Mouse (Mus musculus) lung, embryonic 15.5 days (tissue): ENCODE data around the gene Hal. TPM values are rescaled to one million over a fixed set of nuclear protein-coding genes. Genes with fewer than 3 reads are reported as not detected.

ENCODE experiments used
- ATAC-seq: fragments of 200-750 bp; cut with Nextera tagmentation; 2 replicates; pipeline ENCODE4 v1.8.0; 2017; ENCODE audit warnings: moderate number of reproducible peaks, borderline replicate concordance; ENCODE audit not compliant: low FRiP score, low TSS enrichment; ENCODE audit errors: extremely low read depth
- H3K27ac ChIP-seq: fragments of 300-500 bp; sonication (generic); 2 replicates; pipeline ENCODE4 v1.5.1; 2015; ENCODE audit warnings: moderate library complexity, mild to moderate bottlenecking, inconsistent platforms
- H3K27me3 ChIP-seq: fragments of 300-500 bp; sonication (generic); 2 replicates; pipeline ENCODE4 v1.6.1; 2015; ENCODE audit warnings: inconsistent platforms
- H3K36me3 ChIP-seq: fragments of 300-500 bp; sonication (generic); 2 replicates; pipeline ENCODE4 v1.6.1; 2015; ENCODE audit warnings: inconsistent platforms
- H3K4me1 ChIP-seq: fragments of 300-500 bp; sonication (generic); 2 replicates; pipeline ENCODE4 v1.6.1; 2015; ENCODE audit warnings: inconsistent platforms
- H3K4me2 ChIP-seq: fragments of 300-500 bp; sonication (generic); 2 replicates; pipeline ENCODE4 v1.6.1; 2015; ENCODE audit warnings: inconsistent platforms, mild to moderate bottlenecking, moderate library complexity
- H3K4me3 ChIP-seq: fragments of 300-500 bp; sonication (generic); 2 replicates; pipeline ENCODE4 v1.5.1; 2015; ENCODE audit warnings: mild to moderate bottlenecking, inconsistent platforms
- H3K9ac ChIP-seq: fragments of 300-500 bp; sonication (generic); 2 replicates; pipeline ENCODE4 v1.6.1; 2015; ENCODE audit warnings: inconsistent platforms
- H3K9me3 ChIP-seq: fragments of 300-500 bp; sonication (generic); 2 replicates; pipeline ENCODE4 v1.6.1; 2016; ENCODE audit warnings: inconsistent platforms
- WGBS: fragments of 180-500 bp; shearing (Covaris S2); methylation state at CpG from one replicate; pipeline ENCODE4 v1.1.7; 2015; 5-methylcytosine and 5-hydroxymethylcytosine counted together
- polyA plus RNA-seq: library from polyadenylated mRNA; unstranded; fragments of >200 nt; fragmentation: Nextera tagmentation; extraction: Ambion mirVana; gene quantifications from 2 replicates; pipeline ENCODE4 v1.2.1, GENCODE M21; 2015

Hal gene
- polyA plus RNA-seq, 1 experiment from 2014 or later: not detected

DNA sequence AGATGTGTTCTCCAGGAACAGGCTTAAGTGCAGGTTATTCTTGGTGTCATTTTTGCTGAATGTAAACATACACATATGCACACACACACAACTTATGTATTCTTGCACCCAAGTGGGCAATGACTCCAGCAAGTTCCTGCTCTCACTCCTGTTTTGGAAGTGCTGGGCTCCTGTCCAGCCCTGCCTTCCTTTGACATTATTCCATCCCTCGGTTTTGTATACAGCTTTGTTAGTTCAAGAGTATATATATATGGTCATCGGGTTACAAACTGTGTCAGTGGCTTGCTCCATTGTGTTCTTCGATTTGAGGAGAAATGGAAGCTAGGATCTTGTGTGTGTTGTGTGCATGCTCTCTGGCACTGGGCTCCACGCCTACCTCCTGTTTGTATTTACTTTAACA is 29.6 kb downstream of the Hal start:
- Histone ChIP-seq H3K4me3 (no peak overlapping the region), H3K4me2 (no peak overlapping the region), H3K9me3 (no peaks in the 10 kb centered on the region), H3K27ac (no peak overlapping the region), H3K9ac (no peak overlapping the region), H3K27me3 (no peaks in the 10 kb centered on the region), H3K36me3 (no peaks in the 10 kb centered on the region), H3K4me1 (peaks cover 9% of the 10 kb centered on the region; the same call in 1 of the 2 replicates)
- 54% methylated on average over 4 of the region's 4 CpGs for WGBS
- ATAC-seq: no peak

DNA sequence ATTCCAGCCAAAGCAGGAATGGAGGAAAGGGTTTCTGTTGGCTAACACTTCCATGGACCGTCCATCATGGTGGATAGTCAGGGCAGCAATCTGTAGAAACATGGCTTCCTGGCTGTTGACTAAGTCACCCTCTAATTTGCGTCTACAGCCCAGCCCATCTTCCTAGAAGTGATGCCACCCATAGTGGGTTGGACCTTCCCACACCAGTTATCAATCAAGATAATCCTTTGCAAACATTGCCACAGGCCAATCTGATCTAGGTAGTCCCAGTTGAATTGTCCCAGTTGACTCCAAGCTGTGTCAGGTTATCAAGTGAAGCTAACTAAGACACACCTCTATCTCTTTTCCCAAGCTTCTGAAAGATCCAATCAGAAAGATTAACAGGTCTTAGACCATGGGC is 30.1 kb downstream of the Hal start:
- H3K27me3 ChIP-seq: no peaks in the 10 kb centered on the region
- 77% methylated on average over 2 of the region's 2 CpGs for WGBS
- no peak overlapping the region for H3K4me2 ChIP-seq
- H3K9ac ChIP-seq: no peak overlapping the region
- no peaks in the 10 kb centered on the region for H3K36me3 ChIP-seq
- ATAC-seq: no peak
- H3K27ac ChIP-seq: no peak overlapping the region
- H3K4me3 ChIP-seq: no peak overlapping the region
- H3K9me3 ChIP-seq: no peaks in the 10 kb centered on the region
- H3K4me1 ChIP-seq: peaks cover 9% of the 10 kb centered on the region; the same call in 1 of the 2 replicates

DNA sequence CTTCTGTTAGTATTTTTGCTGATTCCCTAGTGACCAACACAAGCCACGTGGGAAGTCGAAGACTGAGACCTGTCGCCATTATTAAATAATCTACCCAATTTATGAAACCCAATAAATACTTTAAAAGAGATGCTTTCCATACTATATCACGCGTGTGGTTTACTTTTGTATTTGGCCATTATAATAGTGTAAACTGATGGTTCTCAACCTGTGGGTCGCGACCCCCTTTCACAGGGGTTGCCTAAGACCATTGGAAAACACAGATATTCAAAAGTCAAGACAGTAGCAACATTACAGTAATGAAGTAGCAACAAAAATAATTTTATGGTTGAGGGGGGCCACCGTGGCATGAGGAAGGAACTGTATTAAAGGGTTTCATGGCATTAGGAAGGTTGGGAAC is 30.6 kb downstream of the Hal start:
- Histone ChIP-seq H3K9ac (no peak overlapping the region), H3K4me2 (no peak overlapping the region), H3K9me3 (no peaks in the 10 kb centered on the region), H3K27ac (no peak overlapping the region), H3K36me3 (no peaks in the 10 kb centered on the region), H3K27me3 (no peaks in the 10 kb centered on the region), H3K4me1 (peaks cover 9% of the 10 kb centered on the region; the same call in 1 of the 2 replicates), H3K4me3 (no peak overlapping the region)
- WGBS: 92% methylated on average over 8 of the region's 8 CpGs
- no peak for ATAC-seq

DNA sequence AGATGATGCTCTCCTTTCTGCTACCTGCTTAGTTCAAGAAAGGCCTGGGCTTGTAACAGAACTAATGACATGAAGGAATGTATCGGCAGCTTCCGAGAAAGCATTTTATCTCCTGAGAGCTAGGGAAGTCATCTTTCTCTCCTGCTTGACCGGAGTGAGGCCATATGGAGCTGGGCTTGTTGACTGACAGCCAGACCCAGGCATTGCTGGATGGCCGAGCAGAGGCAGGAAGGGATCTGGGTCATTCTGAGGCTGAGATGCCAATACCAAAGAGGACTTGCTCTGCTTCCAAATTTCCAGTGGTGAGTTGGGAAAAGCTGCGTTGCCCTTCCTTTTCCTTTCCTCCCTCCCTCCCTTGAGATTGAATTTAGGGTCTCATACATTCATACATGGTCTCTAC is 31.2 kb downstream of the Hal start:
- peaks cover 9% of the 10 kb centered on the region; the same call in 1 of the 2 replicates for H3K4me1 ChIP-seq
- no peaks in the 10 kb centered on the region for H3K27me3 ChIP-seq
- no peak overlapping the region for H3K9ac ChIP-seq
- H3K4me3 ChIP-seq: no peak overlapping the region
- H3K9me3 ChIP-seq: no peaks in the 10 kb centered on the region
- H3K4me2 ChIP-seq: no peak overlapping the region
- 68% methylated on average over 5 of the region's 5 CpGs for WGBS
- no peak for ATAC-seq
- no peaks in the 10 kb centered on the region for H3K36me3 ChIP-seq
- no peak overlapping the region for H3K27ac ChIP-seq

DNA sequence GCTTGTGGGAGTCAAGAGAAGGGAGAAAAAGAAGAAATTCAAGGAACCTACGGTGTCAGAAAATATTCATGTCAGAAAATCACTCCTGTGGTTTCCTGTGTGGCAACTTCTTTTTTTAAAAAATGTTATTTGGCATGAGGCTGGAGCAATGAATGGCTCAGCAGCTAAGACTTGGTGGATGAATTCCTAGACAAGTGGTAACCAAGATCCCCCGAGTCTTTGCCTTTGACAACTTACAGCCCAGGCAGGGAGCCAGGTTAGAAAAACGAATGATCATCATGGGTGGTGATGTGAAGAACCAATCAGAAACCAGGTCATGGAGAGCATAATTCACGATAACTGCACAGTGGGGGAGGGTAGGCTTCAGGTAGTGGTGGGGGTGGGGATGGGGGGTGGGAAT is 32.4 kb downstream of the Hal start:
- no peak overlapping the region for H3K4me3 ChIP-seq
- 55% methylated on average over 4 of the region's 4 CpGs for WGBS

DNA sequence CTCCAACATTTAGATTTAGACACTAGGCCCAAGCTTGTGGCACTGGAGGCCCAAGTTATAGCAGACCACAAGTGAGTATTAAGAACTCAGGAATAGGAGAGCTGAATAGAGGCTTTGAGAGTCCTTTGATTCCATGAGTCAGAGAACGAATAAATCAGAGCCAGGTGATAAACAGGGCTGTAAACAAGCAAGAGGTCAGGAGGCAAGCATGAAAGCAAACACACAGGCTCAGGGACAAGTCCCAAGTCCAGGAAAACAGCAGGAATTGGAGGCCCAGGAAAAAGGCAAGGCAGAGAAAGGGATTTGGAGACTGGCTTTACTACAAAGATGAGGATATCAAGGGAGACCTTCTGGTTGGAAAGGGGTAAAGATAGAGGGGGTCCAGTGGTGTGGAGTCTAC is 36.8 kb downstream of the Hal start:
- Histone ChIP-seq H3K9ac (no peak overlapping the region), H3K36me3 (no peaks in the 10 kb centered on the region), H3K27ac (no peak overlapping the region), H3K4me1 (no peaks in the 10 kb centered on the region), H3K4me2 (no peak overlapping the region), H3K9me3 (no peaks in the 10 kb centered on the region), H3K4me3 (no peak overlapping the region), H3K27me3 (no peaks in the 10 kb centered on the region)
- no peak for ATAC-seq
- WGBS: 90% methylated on average over 1 of the region's 1 CpGs

More for the DNA sequence above, 32.4 kb downstream of the Hal start:
- Histone ChIP-seq H3K27me3 (no peaks in the 10 kb centered on the region), H3K4me1 (peaks cover 9% of the 10 kb centered on the region; the same call in 1 of the 2 replicates), H3K4me2 (no peak overlapping the region), H3K9ac (no peak overlapping the region), H3K36me3 (no peaks in the 10 kb centered on the region), H3K27ac (no peak overlapping the region), H3K9me3 (no peaks in the 10 kb centered on the region)
- no peak for ATAC-seq

DNA sequence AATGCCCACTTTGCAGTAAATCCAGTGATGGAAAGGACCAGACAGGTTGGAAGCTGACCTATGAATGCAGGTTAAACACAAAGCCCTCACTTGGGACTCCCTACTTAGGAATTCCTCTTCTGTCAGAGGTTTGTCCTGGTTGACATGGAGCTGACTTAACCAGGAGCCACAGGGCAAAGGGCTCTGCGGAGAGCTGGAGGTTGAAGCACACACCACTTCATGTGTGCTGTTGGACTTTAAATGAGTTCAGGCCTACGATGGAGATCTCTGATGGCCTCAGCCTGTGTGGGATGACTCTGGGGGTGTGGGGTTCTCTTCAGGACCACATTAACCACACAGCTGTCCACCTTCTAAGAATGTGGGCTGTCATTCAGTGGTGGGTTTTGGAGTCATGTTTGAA is 49.7 kb downstream of the Hal start:
- peaks cover 11% of the 10 kb centered on the region for H3K4me1 ChIP-seq
- no peak overlapping the region for H3K9ac ChIP-seq
- no peak overlapping the region for H3K4me3 ChIP-seq
- no peak overlapping the region for H3K4me2 ChIP-seq
- no peak overlapping the region for H3K27ac ChIP-seq
- H3K9me3 ChIP-seq: no peaks in the 10 kb centered on the region
- 67% methylated on average over 2 of the region's 2 CpGs for WGBS
- no peaks in the 10 kb centered on the region for H3K36me3 ChIP-seq
- H3K27me3 ChIP-seq: peaks cover 14% of the 10 kb centered on the region; the same call in 1 of the 2 replicates
- ATAC-seq: no peak

DNA sequence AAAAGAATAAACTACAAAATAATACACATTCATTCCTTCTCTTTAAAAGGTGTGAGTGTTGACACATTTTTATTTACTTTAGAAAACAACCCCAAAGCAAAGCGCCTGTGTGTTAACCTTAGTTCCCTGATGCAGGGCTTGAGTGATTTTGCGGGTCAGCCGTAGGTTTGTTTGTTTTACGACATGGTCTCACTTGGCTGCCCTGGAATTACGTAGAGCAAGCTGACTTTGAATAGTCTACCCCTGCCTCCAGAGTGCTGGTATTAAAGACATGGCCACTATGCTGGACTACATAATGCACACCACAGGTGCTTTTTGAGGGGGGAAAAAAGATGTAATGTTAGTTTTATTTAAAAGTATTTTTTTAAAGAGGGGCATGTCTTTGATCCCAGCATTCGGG is 50.2 kb downstream of the Hal start:
- peaks cover 14% of the 10 kb centered on the region; the same call in 1 of the 2 replicates for H3K27me3 ChIP-seq
- H3K9me3 ChIP-seq: no peaks in the 10 kb centered on the region
- no peak overlapping the region for H3K4me2 ChIP-seq
- H3K4me3 ChIP-seq: no peak overlapping the region
- 41% methylated on average over 6 of the region's 6 CpGs for WGBS
- H3K4me1 ChIP-seq: peaks cover 11% of the 10 kb centered on the region
- ATAC-seq: no peak
- H3K27ac ChIP-seq: no peak overlapping the region
- no peaks in the 10 kb centered on the region for H3K36me3 ChIP-seq
- no peak overlapping the region for H3K9ac ChIP-seq

DNA sequence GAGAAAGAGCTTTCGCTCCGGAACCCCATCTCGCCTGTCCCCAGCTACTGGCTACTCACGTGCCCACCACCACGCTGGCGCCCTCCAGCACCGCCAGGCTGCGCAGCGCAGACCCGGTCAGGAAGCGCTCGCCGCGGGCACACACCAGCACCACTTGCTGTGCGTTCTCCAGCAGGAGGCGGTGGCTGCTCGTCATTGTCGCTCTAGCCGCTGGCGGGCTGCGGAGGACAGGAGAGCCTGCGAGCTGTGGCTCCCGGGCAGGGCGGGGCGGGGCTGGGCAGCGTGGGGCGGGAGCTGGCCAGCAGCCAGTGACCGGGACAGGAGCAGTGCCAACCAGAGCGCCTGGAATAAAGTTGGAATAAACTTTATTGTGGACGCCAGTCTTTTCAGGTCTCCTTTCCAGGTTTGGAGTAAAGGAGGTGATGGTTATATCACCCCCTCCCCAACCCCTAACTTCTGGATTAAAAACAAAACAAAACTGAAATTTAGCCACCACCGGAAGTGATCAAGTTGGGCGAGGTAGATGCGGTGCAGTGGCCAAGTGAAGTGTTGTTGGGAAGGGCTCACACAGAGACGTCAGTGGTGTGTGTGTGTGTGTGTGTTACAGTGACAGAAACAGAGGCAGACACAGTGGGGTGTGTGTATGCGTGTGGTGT is 51.3 kb downstream of the Hal start, which contains the start of gene Amdhd1:
Gene Amdhd1, minus strand, starts transcription at position 259 of the 656 bp plus-strand sequence.
- peak; percentile 89 for ATAC-seq
- H3K9ac ChIP-seq: peak within 1 kb of the TSS; percentile 37; the same call in 1 of the 2 replicates
- 2% methylated on average over 35 of the region's 35 CpGs for WGBS
- H3K4me3 ChIP-seq: peak within 1 kb of the TSS; percentile 44
- H3K9me3 ChIP-seq: no peaks in the 10 kb centered on the region
- H3K27ac ChIP-seq: 0 out of 2 replicates have a peak within 1 kb of the TSS, but pooled peaks have one; percentile 37
- H3K4me2 ChIP-seq: peak within 1 kb of the TSS; percentile 84
- peaks cover 9% of the 10 kb centered on the region; the same call in 1 of the 2 replicates for H3K27me3 ChIP-seq
- no peaks in the 10 kb centered on the region for H3K36me3 ChIP-seq
- H3K4me1 ChIP-seq: peaks cover 11% of the 10 kb centered on the region

DNA sequence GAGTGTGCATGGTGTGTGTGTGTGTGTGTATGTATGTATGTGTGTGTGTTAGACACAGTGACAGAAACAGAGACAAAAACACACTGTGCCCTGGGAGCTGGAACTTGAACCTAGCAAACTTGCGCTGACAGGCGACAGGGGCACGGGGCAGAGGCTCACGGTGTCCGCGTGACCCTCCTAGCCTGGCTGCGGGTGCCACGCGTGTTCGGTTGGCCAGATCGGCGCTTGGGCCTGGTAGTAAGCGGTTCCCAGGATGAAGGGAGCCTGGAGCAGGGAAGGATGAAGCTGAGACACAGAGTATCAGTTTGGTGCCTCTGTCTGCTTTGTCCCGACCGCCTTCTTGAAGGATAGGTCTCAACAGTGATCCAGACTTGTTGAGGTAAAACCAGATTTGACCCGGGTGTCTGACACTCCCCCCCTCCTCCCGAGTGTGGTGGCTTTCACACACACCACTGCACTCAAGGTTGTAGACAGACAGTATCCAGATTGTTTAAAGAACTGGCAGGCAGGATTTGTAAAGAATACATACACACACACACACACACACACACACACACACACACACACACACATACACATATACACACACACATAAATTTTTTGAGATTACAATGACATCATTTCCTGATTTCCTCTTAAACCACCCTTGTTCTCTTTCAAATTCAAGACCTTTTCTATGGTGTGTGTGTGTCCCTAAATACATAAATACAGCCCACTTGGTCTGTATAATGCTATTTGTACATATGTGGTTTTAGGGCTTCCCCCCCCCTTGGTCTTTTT is 52.1 kb downstream of the Hal start, which contains the start of gene Ccdc38:
Gene Ccdc38, plus strand, starts transcription at position 202 of the 780 bp plus-strand sequence.
- H3K4me3 ChIP-seq: peak within 1 kb of the TSS; percentile 44
- peak within 1 kb of the TSS; percentile 84 for H3K4me2 ChIP-seq
- no peaks in the 10 kb centered on the region for H3K9me3 ChIP-seq
- no peaks in the 10 kb centered on the region for H3K36me3 ChIP-seq
- 53% methylated on average over 17 of the region's 17 CpGs for WGBS
- peak; percentile 33 for ATAC-seq
- peak within 1 kb of the TSS; percentile 37; the same call in 1 of the 2 replicates for H3K9ac ChIP-seq
- peaks cover 3% of the 10 kb centered on the region; the same call in 1 of the 2 replicates for H3K27me3 ChIP-seq
- 0 out of 2 replicates have a peak within 1 kb of the TSS, but pooled peaks have one; percentile 37 for H3K27ac ChIP-seq
- peaks cover 11% of the 10 kb centered on the region for H3K4me1 ChIP-seq

DNA sequence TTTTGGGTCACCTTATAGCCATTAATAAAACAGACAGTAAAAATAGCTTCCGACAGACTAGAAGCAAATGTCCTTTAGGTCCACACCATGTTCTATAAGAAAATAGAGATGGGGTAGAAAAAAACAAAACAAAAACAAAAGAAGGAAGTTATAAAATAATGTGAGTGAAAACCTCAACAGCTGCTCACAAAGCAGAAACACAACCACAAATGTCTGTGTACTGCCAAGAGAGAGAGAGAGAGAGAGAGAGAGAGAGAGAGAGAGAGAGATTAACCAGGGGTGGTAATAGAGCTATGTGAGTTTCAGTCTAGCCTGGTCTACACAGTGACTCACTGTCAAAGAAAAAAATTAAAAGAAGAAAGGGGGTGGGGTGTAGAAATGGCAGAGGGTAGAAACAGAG is 53.0 kb downstream of the Hal start:
- Histone ChIP-seq H3K9ac (no peak overlapping the region), H3K27ac (no peak overlapping the region), H3K9me3 (no peaks in the 10 kb centered on the region), H3K4me2 (no peak overlapping the region), H3K4me3 (no peak overlapping the region), H3K4me1 (peaks cover 11% of the 10 kb centered on the region), H3K27me3 (no peaks in the 10 kb centered on the region), H3K36me3 (no peaks in the 10 kb centered on the region)
- WGBS: 68% methylated on average over 1 of the region's 1 CpGs
- ATAC-seq: no peak

DNA sequence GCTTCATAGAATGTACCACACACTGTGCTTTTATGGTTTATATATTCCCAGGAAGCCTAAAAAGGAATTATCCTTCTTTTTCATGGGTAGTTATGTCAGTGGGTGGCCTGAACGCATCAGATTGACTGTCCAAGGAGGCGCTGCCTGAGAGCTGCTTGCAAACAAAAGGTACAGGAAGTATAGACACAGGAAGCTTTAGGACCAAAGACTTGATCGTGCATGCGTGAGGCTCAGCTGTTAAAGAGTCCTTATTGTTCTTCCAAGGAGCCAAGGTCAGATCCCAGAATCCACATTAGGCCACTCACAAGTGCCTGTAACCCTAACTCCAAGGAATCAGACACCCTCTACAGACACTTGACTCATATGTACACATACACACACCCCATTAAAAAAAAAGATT is 53.8 kb downstream of the Hal start:
- H3K4me2 ChIP-seq: no peak overlapping the region
- no peaks in the 10 kb centered on the region for H3K36me3 ChIP-seq
- H3K9ac ChIP-seq: no peak overlapping the region
- H3K4me3 ChIP-seq: no peak overlapping the region
- H3K9me3 ChIP-seq: no peaks in the 10 kb centered on the region
- no peaks in the 10 kb centered on the region for H3K27me3 ChIP-seq
- no peak overlapping the region for H3K27ac ChIP-seq
- ATAC-seq: no peak
- 40% methylated on average over 4 of the region's 4 CpGs for WGBS
- H3K4me1 ChIP-seq: peaks cover 11% of the 10 kb centered on the region
